Mouse (Mus musculus) limb, embryonic 13.5 days (tissue): ENCODE data around the gene Pigt. TPM values are rescaled to one million over a fixed set of nuclear protein-coding genes. Genes with fewer than 3 reads are reported as not detected.
A peak's percentile ranks its signal among the peaks of the same experiment; 100 is the strongest.

Experiments
- ATAC-seq: fragments of 200-750 bp; cut with Nextera tagmentation; 2 replicates; pipeline ENCODE4 v1.8.0; 2017; ENCODE audit warnings: low read depth, moderate number of reproducible peaks, moderate TSS enrichment; ENCODE audit not compliant: low FRiP score
- H3K27ac ChIP-seq: fragments of 300-500 bp; sonication (generic); 2 replicates; pipeline ENCODE4 v1.5.1; 2015; ENCODE audit warnings: inconsistent platforms, mild to moderate bottlenecking, moderate library complexity
- H3K27me3 ChIP-seq: fragments of 300-500 bp; sonication (generic); 2 replicates; pipeline ENCODE4 v1.6.1; 2015; ENCODE audit warnings: mild to moderate bottlenecking, inconsistent platforms
- H3K36me3 ChIP-seq: fragments of 300-500 bp; sonication (generic); 2 replicates; pipeline ENCODE4 v1.6.1; 2015; ENCODE audit warnings: inconsistent platforms, mild to moderate bottlenecking, moderate library complexity
- H3K4me1 ChIP-seq: fragments of 300-500 bp; sonication (generic); 2 replicates; pipeline ENCODE4 v1.6.1; 2015; ENCODE audit warnings: inconsistent platforms
- H3K4me2 ChIP-seq: fragments of 300-500 bp; sonication (generic); replicated peaks from 2 replicates; pipeline ENCODE4 v1.6.1; 2015; ENCODE audit warnings: inconsistent platforms, mild to moderate bottlenecking, moderate library complexity
- H3K4me3 ChIP-seq: fragments of 300-500 bp; sonication (generic); 2 replicates; pipeline ENCODE4 v1.5.1; 2015; ENCODE audit warnings: moderate library complexity, mild to moderate bottlenecking, inconsistent platforms
- H3K9ac ChIP-seq: fragments of 300-500 bp; sonication (generic); 2 replicates; pipeline ENCODE4 v1.6.1; 2015; ENCODE audit warnings: mild to moderate bottlenecking, inconsistent platforms
- H3K9me3 ChIP-seq: fragments of 300-500 bp; sonication (generic); 2 replicates; pipeline ENCODE4 v1.6.1; 2016; ENCODE audit warnings: inconsistent platforms
- WGBS: fragments of 180-500 bp; shearing (Covaris S2); methylation state at CpG from one replicate; pipeline ENCODE4 v1.1.7; 2015; 5-methylcytosine and 5-hydroxymethylcytosine counted together
- polyA plus RNA-seq: library from polyadenylated mRNA; unstranded; fragments of >200 nt; fragmentation: Nextera tagmentation; extraction: Ambion mirVana; gene quantifications from 2 replicates; pipeline ENCODE4 v1.2.1, GENCODE M21; 2015

Gene Pigt
- polyA plus RNA-seq, 1 experiment from 2014 or later, result 46.8 TPM

DNA sequence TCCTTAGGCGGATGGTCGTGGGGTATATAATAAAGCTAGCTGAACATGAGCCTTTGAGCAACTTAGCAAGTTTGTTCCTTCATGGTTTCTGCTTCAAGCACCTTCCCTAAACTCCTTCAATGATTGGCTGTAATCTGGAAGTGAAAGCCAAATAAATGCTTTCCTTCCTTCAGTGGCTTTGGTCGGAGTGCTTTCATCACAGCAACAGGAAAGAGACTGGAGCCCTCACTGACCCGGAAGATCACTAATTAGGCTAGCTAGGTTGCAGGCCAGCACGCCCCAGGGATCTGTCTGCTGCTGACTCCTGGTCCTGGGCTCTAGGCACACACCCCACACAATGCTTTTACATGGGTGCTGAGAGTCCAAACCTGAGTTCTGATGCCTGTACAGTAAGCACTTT, 31.2 kb downstream of the Pigt start:
- peaks cover 11% of the 10 kb centered on the region; the same call in 1 of the 2 replicates for H3K9me3 ChIP-seq
- H3K36me3 ChIP-seq, result no peaks in the 10 kb centered on the region
- H3K4me1 ChIP-seq, result no peaks in the 10 kb centered on the region
- no peak overlapping the region for H3K4me3 ChIP-seq
- no peaks in the 10 kb centered on the region for H3K27me3 ChIP-seq
- no peak overlapping the region for H3K27ac ChIP-seq
- ATAC-seq, result no peak
- H3K4me2 ChIP-seq, result no peak overlapping the region
- H3K9ac ChIP-seq, result no peak overlapping the region
- 56% methylated on average over 5 of the region's 5 CpGs for WGBS

DNA sequence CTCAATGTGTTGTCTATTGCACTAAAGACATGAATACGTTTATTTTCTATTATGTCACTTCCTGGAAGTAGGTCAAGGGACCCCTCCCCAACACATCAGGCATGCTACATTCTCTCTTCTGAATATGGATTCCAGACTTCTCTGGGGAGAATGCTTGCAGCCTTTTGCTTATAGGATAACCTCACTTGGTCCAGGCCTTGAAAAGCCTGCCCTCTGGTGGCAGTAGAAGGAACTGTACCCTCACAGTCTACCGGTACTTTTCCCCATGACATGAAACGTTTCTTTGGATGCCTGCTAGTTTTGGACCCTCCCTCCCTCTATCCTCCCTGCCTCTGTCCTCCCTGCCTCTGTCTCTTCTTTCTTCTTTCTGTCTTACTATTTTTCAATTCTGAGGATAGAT, 33.8 kb downstream of the Pigt start:
- Histone ChIP-seq H3K27ac (no peak overlapping the region), H3K4me3 (no peak overlapping the region), H3K9ac (no peak overlapping the region), H3K36me3 (no peaks in the 10 kb centered on the region), H3K9me3 (peaks cover 11% of the 10 kb centered on the region; the same call in 1 of the 2 replicates), H3K4me1 (no peaks in the 10 kb centered on the region), H3K4me2 (no peak overlapping the region), H3K27me3 (no peaks in the 10 kb centered on the region)
- 4% methylated on average over 3 of the region's 3 CpGs for WGBS
- peak; percentile 70 for ATAC-seq

DNA sequence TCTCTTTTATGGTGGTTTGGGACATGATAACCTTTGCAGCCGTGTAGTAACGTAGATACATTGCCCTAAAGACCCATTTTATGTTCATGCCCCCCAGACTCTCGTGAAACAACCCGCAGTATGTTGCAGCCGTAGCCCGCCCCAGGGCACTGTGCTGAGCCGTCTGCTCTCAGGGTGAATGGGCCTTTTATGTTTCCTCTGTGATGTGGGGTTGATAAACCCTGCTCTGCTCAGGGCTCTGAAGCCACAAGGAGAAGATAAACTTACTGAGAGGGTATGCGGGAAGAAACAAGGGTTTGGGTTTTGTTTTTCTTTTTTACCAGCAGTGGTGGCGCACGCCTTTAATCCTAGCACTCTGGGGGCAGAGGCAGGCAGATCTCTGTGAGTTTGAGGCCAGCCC, 37.0 kb downstream of the Pigt start:
- H3K9me3 ChIP-seq, result no peaks in the 10 kb centered on the region
- no peaks in the 10 kb centered on the region for H3K36me3 ChIP-seq
- H3K27me3 ChIP-seq, result no peaks in the 10 kb centered on the region
- 58% methylated on average over 10 of the region's 10 CpGs for WGBS
- ATAC-seq, result no peak
- H3K4me3 ChIP-seq, result no peak overlapping the region
- no peaks in the 10 kb centered on the region for H3K4me1 ChIP-seq
- no peak overlapping the region for H3K9ac ChIP-seq
- no peak overlapping the region for H3K27ac ChIP-seq
- no peak overlapping the region for H3K4me2 ChIP-seq

DNA sequence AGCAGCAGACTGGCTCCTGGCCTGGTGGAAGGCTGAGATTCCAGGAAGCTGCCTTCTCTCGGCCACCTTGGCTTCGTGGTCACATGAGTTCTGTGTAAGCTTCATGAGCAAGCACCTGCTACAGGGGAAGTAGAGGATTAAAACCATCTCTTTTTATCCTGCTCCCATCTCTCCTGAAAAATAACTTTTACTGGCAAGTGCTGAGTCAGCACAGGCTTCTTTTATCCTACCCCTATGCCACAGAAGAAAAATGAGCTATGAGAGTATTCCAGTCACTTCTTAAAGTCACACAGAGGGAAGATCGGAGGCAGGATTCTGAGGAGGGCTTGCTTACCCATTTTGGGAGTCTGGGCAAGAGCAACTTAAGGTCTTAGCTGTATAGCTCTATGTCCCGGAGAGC, 39.7 kb downstream of the Pigt start:
- no peak for ATAC-seq

DNA sequence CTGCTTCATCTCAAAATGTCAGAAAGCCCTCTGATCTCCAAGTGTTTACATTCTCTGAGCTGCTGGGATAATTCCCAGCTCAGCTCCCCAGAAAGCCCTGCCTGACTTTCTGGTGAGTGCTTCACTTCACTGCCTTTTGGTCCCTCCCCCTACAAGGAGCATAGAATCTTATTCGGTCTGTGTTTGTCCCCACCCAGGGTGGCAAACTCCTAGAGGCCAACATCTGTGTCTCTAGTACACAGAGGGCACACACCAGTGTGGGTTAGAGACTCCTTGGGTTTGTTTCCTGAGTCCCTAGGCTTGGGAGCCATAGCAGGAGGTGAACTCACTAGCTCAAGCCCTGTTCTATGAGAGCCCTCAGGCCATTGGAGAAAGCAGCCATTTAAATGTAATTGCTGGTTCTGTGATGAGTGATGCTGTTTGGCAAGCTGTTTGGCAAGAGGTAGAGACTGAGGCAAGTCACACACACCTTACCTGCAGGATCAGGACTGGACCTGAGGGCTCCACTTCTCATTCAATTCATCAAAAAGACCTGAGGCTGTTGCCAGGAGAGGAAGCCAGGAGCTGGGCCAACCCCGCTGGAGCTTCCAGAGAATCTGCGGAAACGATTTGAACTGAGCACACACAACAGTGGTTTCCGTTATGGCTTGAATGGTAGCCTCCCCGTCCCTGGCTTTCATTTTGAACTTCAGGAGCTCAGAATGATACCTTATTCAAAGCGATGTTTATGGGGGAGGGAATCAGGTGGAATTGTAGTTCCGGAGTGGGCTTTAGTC, 43.5 kb downstream of the Pigt start:
- Histone ChIP-seq H3K9me3 (peaks cover 7% of the 10 kb centered on the region; the same call in 1 of the 2 replicates), H3K27me3 (no peaks in the 10 kb centered on the region)
- WGBS, result 41% methylated on average over 8 of the region's 8 CpGs

More for the DNA sequence above, 39.7 kb downstream of the Pigt start:
- peaks cover 7% of the 10 kb centered on the region; the same call in 1 of the 2 replicates for H3K4me1 ChIP-seq
- no peaks in the 10 kb centered on the region for H3K27me3 ChIP-seq
- H3K4me3 ChIP-seq, result no peak overlapping the region
- H3K4me2 ChIP-seq, result no peak overlapping the region
- no peak overlapping the region for H3K27ac ChIP-seq
- WGBS, result 75% methylated on average over 4 of the region's 4 CpGs
- H3K9me3 ChIP-seq, result no peaks in the 10 kb centered on the region
- no peaks in the 10 kb centered on the region for H3K36me3 ChIP-seq
- H3K9ac ChIP-seq, result no peak overlapping the region

DNA sequence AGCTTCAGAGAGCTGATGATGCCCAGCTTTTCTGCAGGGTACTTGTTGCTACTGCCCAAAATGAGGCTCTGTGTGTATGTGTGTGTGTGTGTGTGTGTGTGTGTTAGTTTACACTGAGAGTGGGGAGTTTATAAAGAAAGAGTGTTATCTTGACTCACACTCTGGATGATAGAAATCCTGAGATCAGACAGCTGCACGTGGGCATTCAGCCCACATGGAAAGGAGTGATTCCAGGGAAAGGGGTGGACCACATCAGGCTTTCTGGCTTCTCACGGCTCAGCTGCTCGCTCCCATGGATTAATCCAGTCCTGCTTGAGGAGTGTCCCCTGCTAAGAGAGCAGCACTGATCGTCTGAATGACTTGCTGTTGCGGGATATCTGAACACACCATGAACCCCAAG, 44.8 kb downstream of the Pigt start:
- Histone ChIP-seq H3K27ac (no peak overlapping the region), H3K9ac (no peak overlapping the region), H3K27me3 (no peaks in the 10 kb centered on the region), H3K4me2 (no peak overlapping the region), H3K36me3 (no peaks in the 10 kb centered on the region), H3K9me3 (peaks cover 7% of the 10 kb centered on the region; the same call in 1 of the 2 replicates), H3K4me3 (no peak overlapping the region), H3K4me1 (peaks cover 7% of the 10 kb centered on the region; the same call in 1 of the 2 replicates)
- 75% methylated on average over 5 of the region's 5 CpGs for WGBS
- ATAC-seq, result no peak

More for the DNA sequence above, 43.5 kb downstream of the Pigt start:
- no peak overlapping the region for H3K27ac ChIP-seq
- no peak overlapping the region for H3K9ac ChIP-seq
- H3K4me3 ChIP-seq, result no peak overlapping the region
- peaks cover 7% of the 10 kb centered on the region; the same call in 1 of the 2 replicates for H3K4me1 ChIP-seq
- H3K36me3 ChIP-seq, result no peaks in the 10 kb centered on the region
- ATAC-seq, result no peak
- no peak overlapping the region for H3K4me2 ChIP-seq

DNA sequence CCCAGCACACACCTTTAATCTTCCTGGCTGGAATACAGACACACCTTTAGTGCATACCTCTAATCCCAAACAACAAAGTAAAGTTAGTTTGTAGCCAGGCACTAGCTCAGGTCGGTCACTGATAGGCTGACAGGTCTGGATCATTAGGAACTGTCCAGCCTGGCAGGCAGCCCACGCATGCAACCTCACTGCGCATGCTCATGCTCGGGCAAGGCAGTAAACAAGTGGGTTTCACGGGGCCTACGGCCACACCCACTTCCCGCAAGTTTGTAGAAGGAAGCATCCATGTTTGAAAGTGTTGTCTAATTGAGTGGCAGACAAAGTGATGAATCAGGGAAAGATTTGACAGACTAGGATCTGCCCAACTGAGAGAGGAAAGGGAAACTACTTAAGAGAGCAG, 45.3 kb downstream of the Pigt start:
- Histone ChIP-seq H3K4me3 (no peak overlapping the region), H3K9ac (no peak overlapping the region), H3K27ac (no peak overlapping the region), H3K9me3 (peaks cover 7% of the 10 kb centered on the region; the same call in 1 of the 2 replicates), H3K4me1 (peaks cover 7% of the 10 kb centered on the region; the same call in 1 of the 2 replicates), H3K36me3 (no peaks in the 10 kb centered on the region), H3K4me2 (no peak overlapping the region), H3K27me3 (no peaks in the 10 kb centered on the region)
- no peak for ATAC-seq
- 79% methylated on average over 7 of the region's 7 CpGs for WGBS

DNA sequence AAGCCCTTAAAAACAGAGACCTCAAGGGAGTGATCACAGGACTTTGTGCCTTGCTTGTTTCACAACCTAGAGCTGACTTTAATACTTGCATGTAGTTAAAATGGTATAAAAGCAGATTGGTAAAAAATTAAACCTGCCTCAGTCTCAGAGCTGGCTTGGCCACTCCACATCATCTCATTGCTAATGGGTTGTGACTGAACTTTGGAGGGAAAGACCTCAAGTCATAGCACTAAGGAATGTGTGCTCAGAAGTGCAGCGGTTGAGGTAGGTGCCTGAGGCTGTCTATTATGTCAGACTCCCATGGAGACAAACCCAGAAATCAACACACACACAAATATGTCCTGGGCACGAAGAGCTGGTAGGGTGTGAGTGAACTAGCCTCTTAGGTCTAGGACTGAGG, 46.4 kb downstream of the Pigt start:
- WGBS, result 66% methylated on average over 2 of the region's 2 CpGs
- Histone ChIP-seq H3K27ac (no peak overlapping the region), H3K4me1 (peaks cover 7% of the 10 kb centered on the region; the same call in 1 of the 2 replicates), H3K4me2 (no peak overlapping the region), H3K27me3 (no peaks in the 10 kb centered on the region), H3K4me3 (no peak overlapping the region), H3K36me3 (no peaks in the 10 kb centered on the region), H3K9ac (no peak overlapping the region), H3K9me3 (peaks cover 7% of the 10 kb centered on the region; the same call in 1 of the 2 replicates)
- ATAC-seq, result no peak

DNA sequence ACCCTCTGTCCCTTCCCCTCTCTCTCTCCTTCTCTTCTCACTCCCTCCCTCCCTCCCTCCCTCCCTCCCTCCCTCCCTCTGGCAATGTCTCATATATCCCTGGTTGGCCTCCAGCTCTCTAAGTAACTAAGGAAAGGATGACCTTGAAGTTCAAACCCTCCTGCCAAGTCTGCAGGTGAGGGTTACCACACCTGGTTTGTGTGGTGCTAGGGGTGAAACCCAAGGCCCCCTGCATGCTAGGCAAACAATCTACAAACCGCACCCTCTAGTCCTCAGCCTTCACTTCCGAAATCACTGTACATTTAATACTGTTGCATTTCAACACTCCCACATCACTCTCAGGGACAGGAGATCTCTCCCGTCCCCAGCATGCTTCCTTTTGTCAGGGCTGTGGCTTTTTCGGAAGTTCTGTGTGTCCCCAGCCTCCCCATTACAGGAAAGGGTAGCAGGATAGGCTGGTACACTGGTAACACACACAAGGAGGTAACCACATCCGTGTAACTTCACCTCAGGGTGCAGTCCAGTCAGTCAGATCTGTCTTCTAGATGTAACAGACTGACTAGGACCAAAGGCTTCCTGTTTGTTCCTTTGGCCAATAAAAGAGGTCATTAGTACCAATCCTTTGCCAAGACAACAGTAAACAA, 47.3 kb downstream of the Pigt start:
- Histone ChIP-seq H3K4me3 (no peak overlapping the region), H3K27me3 (peaks cover 4% of the 10 kb centered on the region; the same call in 1 of the 2 replicates), H3K9me3 (peaks cover 7% of the 10 kb centered on the region; the same call in 1 of the 2 replicates), H3K4me2 (no peak overlapping the region), H3K9ac (no peak overlapping the region), H3K4me1 (peaks cover 7% of the 10 kb centered on the region; the same call in 1 of the 2 replicates), H3K27ac (no peak overlapping the region), H3K36me3 (no peaks in the 10 kb centered on the region)
- 48% methylated on average over 5 of the region's 5 CpGs for WGBS
- ATAC-seq, result no peak; the same call in 1 of the 2 replicates

DNA sequence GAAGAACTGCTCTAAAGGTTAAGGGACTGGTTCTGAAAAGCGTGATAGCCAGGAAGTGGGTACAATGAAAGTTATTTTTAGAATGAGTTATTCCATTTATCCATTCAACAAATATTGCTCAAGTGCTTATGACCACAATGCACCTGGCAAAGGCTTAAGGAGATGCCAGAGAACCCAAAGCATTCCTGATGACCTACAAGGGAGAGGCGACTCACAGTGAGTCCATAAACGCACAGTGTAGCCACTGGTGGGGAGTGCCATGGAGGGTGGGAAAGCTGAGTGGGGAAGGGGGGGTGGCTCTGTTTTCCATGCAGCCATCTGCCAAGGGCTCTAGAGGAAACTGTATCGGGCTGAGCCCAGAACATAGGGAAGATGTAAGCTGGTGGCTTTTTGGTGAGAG, 52.0 kb downstream of the Pigt start:
- ATAC-seq, result no peak
- H3K9ac ChIP-seq, result no peak overlapping the region
- no peak overlapping the region for H3K4me3 ChIP-seq
- peaks cover 11% of the 10 kb centered on the region; the same call in 1 of the 2 replicates for H3K27me3 ChIP-seq
- no peaks in the 10 kb centered on the region for H3K9me3 ChIP-seq
- 0 out of 2 replicates have a peak, but pooled peaks cover 6% of the 10 kb centered on the region for H3K4me1 ChIP-seq
- H3K36me3 ChIP-seq, result no peaks in the 10 kb centered on the region
- H3K27ac ChIP-seq, result no peak overlapping the region
- 49% methylated on average over 4 of the region's 4 CpGs for WGBS
- no peak overlapping the region for H3K4me2 ChIP-seq

DNA sequence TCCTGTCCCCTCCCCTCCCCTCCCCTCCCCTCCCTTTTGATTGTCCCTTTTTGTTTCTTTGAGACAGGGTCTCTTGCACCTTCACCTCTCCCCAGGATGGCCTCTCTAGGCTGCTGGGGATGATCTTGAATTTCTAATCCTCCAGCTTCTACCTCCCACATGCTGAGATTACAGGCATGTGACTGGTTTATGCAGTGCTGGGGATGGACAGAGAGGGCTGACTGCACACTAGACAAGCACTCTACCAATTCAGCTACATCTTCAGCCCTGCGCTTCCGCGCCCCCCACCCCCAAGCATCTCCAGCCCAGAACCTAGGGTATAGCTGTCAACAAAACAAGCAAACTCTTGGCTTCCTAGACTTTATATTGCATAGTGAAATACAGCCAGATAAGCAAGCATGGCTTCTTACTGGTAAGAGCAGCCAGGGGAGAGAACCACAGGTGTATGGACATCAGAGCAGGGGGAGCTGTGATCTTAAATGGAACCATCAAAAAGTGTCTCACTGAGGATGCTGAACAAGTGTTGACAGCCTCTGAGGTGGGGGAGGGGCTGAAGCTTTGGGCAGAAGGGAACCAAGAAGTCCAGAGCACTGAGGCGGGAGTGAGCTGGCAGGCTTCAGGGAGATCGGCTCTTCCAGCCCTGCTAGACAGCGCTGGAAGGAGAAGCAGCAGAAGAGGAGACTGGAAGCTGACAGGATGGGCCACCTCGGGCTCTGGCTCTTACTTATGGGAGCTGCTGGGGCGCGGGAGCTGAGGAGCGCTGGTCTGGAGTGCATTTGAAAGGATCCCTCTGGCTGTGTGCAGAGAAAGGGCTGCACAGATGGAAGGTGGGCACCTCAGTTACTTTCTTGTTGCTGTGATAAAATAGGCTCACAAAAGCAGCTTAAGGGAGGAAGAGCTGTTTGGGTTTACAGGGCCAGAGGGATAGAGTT, 52.9 kb downstream of the Pigt start:
- WGBS, result 27% methylated on average over 10 of the region's 10 CpGs
- no peak for ATAC-seq
- Histone ChIP-seq H3K36me3 (no peaks in the 10 kb centered on the region), H3K9me3 (no peaks in the 10 kb centered on the region), H3K27me3 (peaks cover 11% of the 10 kb centered on the region; the same call in 1 of the 2 replicates), H3K4me2 (0 out of 2 replicates have a peak overlapping the region, but pooled peaks have one; percentile 11), H3K4me3 (no peak overlapping the region), H3K27ac (no peak overlapping the region), H3K4me1 (0 out of 2 replicates have a peak, but pooled peaks cover 6% of the 10 kb centered on the region), H3K9ac (peak overlapping the region; percentile 43; the same call in 1 of the 2 replicates)
